Mouse (Mus musculus): ENCODE results near the gene AC129217.1.

GRCm38 (mm10) chr19:8818301-8818798, 11.2 kb upstream of the AC129217.1 start:
- TF ChIP-seq TAL1 (IDR thresholded peaks at IDR 0.05; ENCODE audit: low read length), result no peak
- TF ChIP-seq GATA1 (IDR thresholded peaks at IDR 0.05; ENCODE audit: low read length), result no peak
